Mouse (Mus musculus): ENCODE data around the gene Cbx1. TPM values are rescaled to one million over a fixed set of nuclear protein-coding genes. Genes with fewer than 3 reads are reported as not detected.

Gene Cbx1
- polyA plus RNA-seq, 1 experiment, result not detected

DNA sequence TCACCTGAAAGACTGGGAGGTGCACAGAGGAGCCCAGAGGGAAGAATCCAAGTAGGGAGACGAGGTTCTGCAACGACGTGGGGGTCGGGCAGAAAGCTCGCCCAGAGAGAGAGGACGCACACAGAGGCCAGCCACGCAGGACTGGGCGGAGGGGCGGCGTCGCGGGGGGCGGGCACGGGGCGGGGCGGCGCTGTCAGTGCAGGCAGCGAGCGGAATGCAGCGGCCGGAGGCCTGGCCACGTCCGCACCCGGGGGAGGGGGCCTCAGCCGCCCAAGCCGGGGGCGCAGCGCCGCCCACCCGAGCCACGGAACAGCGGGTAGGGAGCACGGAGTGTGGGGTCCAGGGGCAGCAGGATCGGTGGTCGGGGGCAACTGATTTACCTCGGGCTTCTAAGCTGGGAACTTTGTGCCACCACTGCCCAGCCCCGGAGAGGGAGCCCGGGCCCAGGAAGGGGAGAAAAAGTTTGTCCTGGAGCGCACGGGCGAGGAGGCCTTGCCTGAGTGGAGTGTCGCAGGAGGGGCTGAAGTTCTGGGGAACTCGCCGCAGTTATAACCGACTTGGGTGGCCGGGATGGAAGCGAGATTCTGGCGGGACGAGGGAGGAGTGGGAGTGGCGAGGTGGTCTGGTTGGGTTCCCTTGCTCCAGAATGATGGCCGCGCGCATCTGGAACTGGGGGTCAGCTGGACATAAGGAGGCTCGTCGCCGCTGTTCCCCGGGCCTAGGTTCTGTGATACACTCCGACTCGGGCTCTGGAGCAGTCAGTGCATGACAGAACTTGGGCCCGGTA, 60.9 kb downstream of the Cbx1 start, which contains the start of gene Copz2:
Copz2 (plus strand) TSS at position 190 of the 787 bp plus-strand sequence.
- Histone ChIP-seq H3K27ac (ENCODE audit: insufficient read depth, low read depth, low read length) (no peak within 1 kb of the TSS), H3K4me3 (ENCODE audit: insufficient read depth, low read depth, low read length) (peak within 1 kb of the TSS; percentile 37), H3K4me1 (ENCODE audit: control insufficient read depth, insufficient read depth, low read length) (peaks cover 9% of the 10 kb centered on the region)
- no peak for TF ChIP-seq POLR2A (IDR thresholded peaks at IDR 0.05; ENCODE audit: insufficient read depth, low read depth, low read length)
- TF ChIP-seq CTCF (IDR thresholded peaks at IDR 0.05; ENCODE audit: insufficient read depth, low read depth, low read length), result no peak
- WGBS, result 3% methylated on average over 49 of the region's 60 CpGs

DNA sequence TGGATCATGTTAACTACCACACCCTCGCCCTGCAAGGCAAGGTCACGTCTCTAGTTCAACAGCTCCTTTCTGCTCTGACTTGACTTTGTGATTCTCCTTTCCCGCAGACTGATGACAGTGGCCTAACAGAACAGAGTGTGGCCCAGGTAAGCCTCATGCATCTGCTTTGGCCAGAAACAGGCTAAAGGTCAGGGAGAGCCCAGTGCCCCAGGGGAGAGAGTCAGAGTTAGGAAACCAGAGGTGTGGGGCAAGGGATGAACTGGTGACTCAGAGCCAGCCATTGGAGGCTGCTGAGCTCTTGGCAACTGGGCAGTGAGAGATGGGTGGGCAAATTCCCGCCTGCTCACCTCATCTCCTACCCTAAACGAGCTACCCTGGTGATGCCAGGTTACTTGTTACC, 68.5 kb downstream of the Cbx1 start:
- TF ChIP-seq POLR2A (IDR thresholded peaks at IDR 0.05; ENCODE audit: insufficient read depth, low read depth, low read length) (no peak), CTCF (IDR thresholded peaks at IDR 0.05; ENCODE audit: insufficient read depth, low read depth, low read length) (no peak)
- no peak overlapping the region for H3K27ac ChIP-seq (ENCODE audit: insufficient read depth, low read depth, low read length)
- no peak overlapping the region for H3K4me3 ChIP-seq (ENCODE audit: insufficient read depth, low read depth, low read length)
- H3K4me1 ChIP-seq (ENCODE audit: control insufficient read depth, insufficient read depth, low read length), result peaks cover 8% of the 10 kb centered on the region
- 84% methylated on average over 5 of the region's 5 CpGs for WGBS

Other genes with a start within 250 kb of the Cbx1 start
- gene Snx11, start 11.6 kb upstream of the Cbx1 start, polyA plus RNA-seq (2012; ENCODE audit: insufficient read depth, insufficient read length, low replicate concordance, missing spikeins), result not detected in 2 replicates
- 349 TPM in 1 of 2 replicates, not detected in the other for gene Nfe2l1, start 40.8 kb downstream of the Cbx1 start, polyA plus RNA-seq (2012; ENCODE audit: insufficient read depth, insufficient read length, low replicate concordance, missing spikeins)
- gene Copz2, start 60.7 kb downstream of the Cbx1 start, polyA plus RNA-seq (2012; ENCODE audit: insufficient read depth, insufficient read length, low replicate concordance, missing spikeins), result not detected in 2 replicates
- not detected in 2 replicates for gene Cdk5rap3, start 127.4 kb downstream of the Cbx1 start, polyA plus RNA-seq (2012; ENCODE audit: insufficient read depth, insufficient read length, low replicate concordance, missing spikeins)
- gene Prr15l, start 139.0 kb downstream of the Cbx1 start, polyA plus RNA-seq (2012; ENCODE audit: insufficient read depth, insufficient read length, low replicate concordance, missing spikeins), result not detected in 2 replicates
- gene Pnpo, start 154.9 kb downstream of the Cbx1 start, polyA plus RNA-seq (2012; ENCODE audit: insufficient read depth, insufficient read length, low replicate concordance, missing spikeins), result not detected in 2 replicates
- gene Sp2, start 193.8 kb downstream of the Cbx1 start, polyA plus RNA-seq (2012; ENCODE audit: insufficient read depth, insufficient read length, low replicate concordance, missing spikeins), result not detected in 2 replicates
- not detected in 2 replicates for gene Sp6, start 224.3 kb downstream of the Cbx1 start, polyA plus RNA-seq (2012; ENCODE audit: insufficient read depth, insufficient read length, low replicate concordance, missing spikeins)
- gene Scrn2, start 240.8 kb downstream of the Cbx1 start, polyA plus RNA-seq (2012; ENCODE audit: insufficient read depth, insufficient read length, low replicate concordance, missing spikeins), result not detected in 2 replicates